Mouse (Mus musculus): ENCODE results near the gene Olfr792.

Olfr792 gene

DNA sequence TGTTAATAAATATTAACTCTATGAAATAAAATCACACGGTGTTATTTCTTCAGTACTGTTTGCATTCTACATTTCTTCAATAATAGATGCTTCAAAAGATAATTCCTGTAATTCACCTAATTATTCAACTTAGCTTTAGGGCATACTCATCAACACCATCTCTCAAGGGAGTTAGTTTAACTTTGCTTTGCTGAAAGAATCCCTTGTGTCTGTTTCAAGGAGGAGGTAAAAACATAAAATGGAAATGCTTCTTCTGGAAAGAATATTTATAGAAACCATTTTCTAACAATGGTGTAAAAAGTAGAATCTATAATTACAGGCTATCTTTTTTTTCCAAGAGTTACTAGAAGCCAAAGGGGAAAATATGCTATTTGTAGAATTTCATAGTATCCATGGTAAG, at the start of gene Olfr792:
Gene Olfr792 (plus strand): TSS at position 301 of the 400 bp plus-strand sequence.
- DNase-seq: no peak

DNA sequence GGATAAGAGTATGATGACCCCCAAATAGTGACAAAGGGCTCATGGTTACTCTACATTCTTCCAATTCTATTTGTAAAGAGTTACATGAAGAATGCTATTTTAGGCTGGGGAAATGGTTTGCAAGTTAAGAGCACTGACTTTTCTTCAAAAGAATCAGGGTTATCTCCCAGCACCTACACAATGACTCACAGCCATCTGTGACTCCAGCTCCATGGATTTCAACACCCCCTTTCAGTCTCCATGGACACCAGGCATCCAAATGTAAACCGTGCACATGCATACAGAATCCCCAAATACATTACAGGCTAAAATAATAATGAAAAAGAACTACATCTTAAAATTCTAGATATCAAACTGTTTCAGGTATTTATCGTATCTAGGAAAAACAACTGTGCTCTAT, 48.9 kb upstream of the Olfr792 start:
- no peak for DNase-seq

DNA sequence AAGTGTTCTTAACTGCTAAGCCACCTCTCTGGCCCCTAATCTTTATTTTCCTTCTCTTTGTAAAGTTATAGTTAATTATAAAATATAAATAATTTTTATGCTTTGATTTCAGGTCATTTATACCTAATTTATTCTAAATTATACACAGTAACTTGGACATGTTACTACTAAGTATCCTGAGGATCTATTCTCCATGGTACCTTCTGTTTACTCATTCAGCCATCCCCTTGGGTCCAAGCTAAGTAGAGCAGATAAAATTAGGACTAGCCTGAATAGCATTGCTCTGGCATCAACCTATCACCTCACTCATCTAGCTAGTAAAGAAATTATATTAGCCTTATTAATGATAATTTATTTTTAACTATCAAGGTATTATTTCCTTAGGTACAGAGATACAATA, 40.8 kb upstream of the Olfr792 start, which contains the start of gene Olfr790:
Gene Olfr790 (plus strand): TSS at position 301 of the 400 bp plus-strand sequence.
- DNase-seq: no peak

DNA sequence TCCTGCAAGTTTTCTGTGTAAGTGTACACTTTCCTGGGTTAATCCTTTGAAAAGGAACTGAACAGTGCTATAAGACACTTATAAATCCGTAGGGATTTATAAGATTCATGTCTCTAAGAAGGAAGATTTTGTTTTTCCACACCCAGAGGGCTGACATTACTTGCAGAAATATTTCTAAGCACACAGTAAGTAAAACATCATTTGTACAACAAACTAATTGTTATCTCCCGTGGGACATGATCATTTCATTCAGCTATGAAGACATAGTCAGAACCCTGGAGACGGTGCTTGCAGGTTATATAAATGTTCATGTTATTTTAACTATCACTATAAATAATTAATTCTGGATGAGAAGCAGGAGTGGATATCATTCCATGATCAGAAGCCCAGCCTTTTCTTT, 17.5 kb upstream of the Olfr792 start, which contains the start of gene Olfr791:
Gene Olfr791 (plus strand): TSS at position 301 of the 400 bp plus-strand sequence.
- no peak for DNase-seq

DNA sequence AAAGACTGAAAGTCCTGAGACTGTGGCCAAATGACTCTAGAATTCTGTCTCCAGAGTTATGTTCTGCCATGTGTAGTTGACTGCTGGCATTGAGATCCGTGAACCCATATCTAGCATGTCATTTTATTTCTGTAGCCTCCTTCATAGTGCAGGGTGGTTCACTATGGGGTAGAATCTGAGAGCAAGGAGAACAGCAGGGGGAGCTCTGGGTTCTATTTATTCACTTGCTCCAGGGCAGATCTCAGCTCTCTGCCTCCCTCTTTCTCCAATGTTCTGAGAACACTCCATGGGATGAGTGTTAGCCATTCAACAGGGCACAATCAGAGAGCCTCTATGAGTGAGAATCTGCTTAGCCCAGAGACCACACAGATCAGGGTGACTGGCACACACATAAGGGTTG, 10.4 kb downstream of the Olfr792 start:
- peak; percentile 1 for DNase-seq

DNA sequence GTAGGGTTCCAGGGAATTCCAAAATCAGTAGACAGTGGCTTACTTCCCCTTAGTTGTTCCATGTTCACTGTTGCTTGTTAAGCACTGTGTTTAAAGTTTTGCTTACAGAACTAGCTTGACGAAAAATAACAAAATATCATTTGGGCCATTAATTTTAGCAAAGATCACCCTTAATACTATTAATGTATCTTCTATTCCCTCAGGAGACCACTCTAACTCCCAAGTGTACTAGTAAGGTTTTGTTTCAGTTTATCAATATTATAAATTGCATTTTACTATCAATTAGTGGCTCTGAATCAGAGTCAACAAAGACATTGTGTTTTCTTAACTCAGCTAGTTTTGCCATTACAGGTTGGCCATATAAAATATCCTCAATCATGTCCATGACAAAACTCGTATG, 28.4 kb downstream of the Olfr792 start, which contains the start of gene Olfr794:
Gene Olfr794 (plus strand): TSS at position 301 of the 400 bp plus-strand sequence.
- DNase-seq: no peak

DNA sequence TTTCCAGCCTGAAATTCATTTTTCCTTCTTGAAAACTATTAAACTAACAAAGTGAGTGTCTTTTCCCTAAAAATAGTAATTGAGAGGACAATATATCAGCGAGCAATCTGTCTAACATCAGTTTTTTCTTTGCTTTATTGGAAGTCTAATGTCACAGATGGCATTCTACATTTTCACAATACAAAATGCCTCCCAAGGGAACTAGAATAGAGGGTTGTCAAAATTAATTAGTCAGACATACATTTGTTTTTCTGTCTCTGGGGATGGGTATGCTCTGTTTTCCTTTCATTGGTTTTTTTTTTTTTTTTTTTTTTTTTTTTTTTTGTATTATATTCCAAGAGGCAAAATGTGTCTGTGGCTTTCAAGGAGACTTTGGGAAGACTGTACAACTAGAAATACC, 38.1 kb downstream of the Olfr792 start:
- no peak for DNase-seq

All from right cerebral cortex, postnatal 4 days (tissue).